Mouse (Mus musculus) midbrain, embryonic 14.5 days (tissue): Measurements from ENCODE around the gene Cers3. TPM values are rescaled to one million over a fixed set of nuclear protein-coding genes. Genes with fewer than 3 reads are reported as not detected.

Experiments used
- ATAC-seq: fragments of 200-750 bp; cut with Nextera tagmentation; 2 replicates; pipeline ENCODE4 v1.8.0; 2017; ENCODE audit warnings: moderate number of reproducible peaks, moderate library complexity; ENCODE audit not compliant: low FRiP score, low TSS enrichment
- DNase-seq: peaks from one replicate; pipeline ENCODE4 v3.0.0-alpha.2; 2015
- H3K27ac ChIP-seq: fragments of 300-500 bp; sonication (generic); replicated peaks from 2 replicates; pipeline ENCODE4 v1.5.1; 2014; ENCODE audit warnings: mild to moderate bottlenecking, low read depth, low read length, moderate library complexity
- H3K27me3 ChIP-seq: fragments of 300-500 bp; sonication (generic); 2 replicates; pipeline ENCODE4 v1.6.1; 2014; ENCODE audit warnings: low read length, control low read depth, mixed read lengths; ENCODE audit not compliant: control insufficient read depth, insufficient read depth
- H3K36me3 ChIP-seq: fragments of 300-500 bp; sonication (generic); 2 replicates; pipeline ENCODE4 v1.6.1; 2014; ENCODE audit warnings: low read length, control low read depth; ENCODE audit not compliant: control insufficient read depth, insufficient read depth
- H3K4me1 ChIP-seq: fragments of 300-500 bp; sonication (generic); 2 replicates; pipeline ENCODE4 v1.6.1; 2014; ENCODE audit warnings: mild to moderate bottlenecking, antibody characterized with exemption, low read length, control low read depth; ENCODE audit not compliant: control insufficient read depth, insufficient read depth
- H3K4me2 ChIP-seq: fragments of 300-500 bp; sonication (generic); 2 replicates; pipeline ENCODE4 v1.6.1; 2014; ENCODE audit warnings: mild to moderate bottlenecking, low read length, moderate library complexity
- H3K4me3 ChIP-seq: fragments of 300-500 bp; sonication (generic); replicated peaks from 2 replicates; pipeline ENCODE4 v1.5.1; 2014; ENCODE audit warnings: low read depth, low read length
- H3K9ac ChIP-seq: fragments of 300-500 bp; sonication (generic); replicated peaks from 2 replicates; pipeline ENCODE4 v1.6.1; 2014; ENCODE audit warnings: mild to moderate bottlenecking, low read length, moderate library complexity
- H3K9me3 ChIP-seq: fragments of 300-500 bp; sonication (generic); 2 replicates; pipeline ENCODE4 v1.6.1; 2016; ENCODE audit warnings: low read length, control low read depth, mixed read lengths; ENCODE audit not compliant: control insufficient read depth
- WGBS: fragments of 180-500 bp; shearing (Covaris S2); extraction: QIAGEN DNeasy Blood & Tissue Kit; methylation state at CpG from one replicate; pipeline ENCODE4 v1.1.7; 2014; 5-methylcytosine and 5-hydroxymethylcytosine counted together
- polyA plus RNA-seq: library from polyadenylated mRNA; unstranded; fragments of >200 nt; fragmentation: Nextera tagmentation; extraction: Ambion mirVana; gene quantifications from 2 replicates; pipeline ENCODE4 v1.2.1, GENCODE M21; 2014

Gene Cers3
- polyA plus RNA-seq, result 0.50 and 0.55 TPM in 2 replicates

DNA sequence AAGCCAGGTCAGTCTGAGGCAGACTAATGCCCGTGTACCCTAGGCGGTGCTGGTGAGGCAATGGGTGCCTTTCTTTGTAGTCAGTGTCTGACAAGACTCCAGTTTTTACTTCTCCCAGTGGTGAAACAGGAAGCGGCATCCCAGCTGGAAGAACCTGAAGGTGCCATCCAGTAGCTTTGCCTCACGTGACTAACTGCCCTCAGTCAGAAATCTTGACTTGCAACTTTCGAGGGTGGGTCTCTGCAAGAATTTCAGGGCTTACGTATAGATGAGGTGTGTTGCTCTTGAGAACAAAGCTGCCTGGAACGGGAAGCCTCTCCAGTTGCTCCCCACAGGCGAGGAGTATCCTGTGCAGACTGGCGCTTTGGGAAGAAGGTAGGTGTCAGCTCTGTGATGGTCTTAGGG, at the start of gene Cers3:
Cers3 (plus strand) TSS at position 128 of the 405 bp plus-strand sequence.
- H3K9me3 ChIP-seq, result no peaks in the 10 kb centered on the region
- no peak within 1 kb of the TSS for H3K9ac ChIP-seq
- no peaks in the 10 kb centered on the region for H3K4me1 ChIP-seq
- 80% methylated on average over 9 of the region's 9 CpGs for WGBS
- H3K4me2 ChIP-seq, result no peak within 1 kb of the TSS
- H3K27me3 ChIP-seq, result no peaks in the 10 kb centered on the region
- no peak for ATAC-seq
- no peaks in the 10 kb centered on the region for H3K36me3 ChIP-seq
- DNase-seq, result no peak
- H3K27ac ChIP-seq, result no peak within 1 kb of the TSS
- no peak within 1 kb of the TSS for H3K4me3 ChIP-seq

DNA sequence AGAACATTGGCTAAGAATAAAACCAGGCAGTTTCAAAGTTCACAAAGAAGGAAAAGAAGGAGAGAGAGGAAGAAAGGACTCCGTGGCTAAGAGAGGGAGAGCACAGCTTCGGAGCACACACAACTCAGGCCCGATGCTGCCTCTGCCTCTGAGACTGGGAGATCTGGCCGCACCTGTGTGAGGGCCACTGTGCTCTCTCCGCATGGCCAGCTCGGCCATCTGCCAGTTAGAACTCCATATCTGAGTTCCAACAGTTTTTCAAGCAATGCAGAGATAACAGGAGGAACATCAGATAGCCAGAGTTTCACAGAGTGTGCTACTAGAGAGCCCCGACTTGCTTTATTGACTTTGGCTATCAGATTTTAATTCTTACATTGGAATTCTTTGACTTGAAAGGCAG, 48.8 kb upstream of the Cers3 start:
- Histone ChIP-seq H3K4me3 (no peak overlapping the region), H3K27ac (no peak overlapping the region), H3K4me1 (peaks cover 4% of the 10 kb centered on the region; the same call in 1 of the 2 replicates), H3K9me3 (no peaks in the 10 kb centered on the region), H3K4me2 (no peak overlapping the region), H3K36me3 (peaks cover 18% of the 10 kb centered on the region; the same call in 1 of the 2 replicates), H3K9ac (no peak overlapping the region), H3K27me3 (no peaks in the 10 kb centered on the region)
- DNase-seq (no peak), ATAC-seq (no peak)
- WGBS, result 72% methylated on average over 7 of the region's 7 CpGs

DNA sequence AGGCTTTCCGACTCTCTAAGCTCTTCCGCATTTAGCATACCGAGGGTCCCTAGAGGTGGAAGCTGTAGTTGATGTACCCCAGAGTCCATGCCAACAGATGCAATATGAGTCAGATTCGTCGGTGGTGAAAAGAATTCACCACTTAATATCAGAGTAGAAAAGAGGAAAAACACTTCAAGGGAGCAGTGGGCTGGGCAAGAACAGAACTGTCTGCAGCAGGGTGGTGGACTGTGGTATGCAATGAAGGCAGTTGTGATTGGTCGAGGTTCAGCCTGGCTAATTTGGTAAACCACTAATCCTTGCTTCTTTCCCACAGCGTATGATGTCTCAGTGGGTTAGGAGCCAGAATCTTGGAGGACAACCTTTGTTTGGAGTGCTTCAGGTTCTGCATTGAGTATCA, 40.6 kb upstream of the Cers3 start:
- Histone ChIP-seq H3K27ac (no peak overlapping the region), H3K4me1 (no peaks in the 10 kb centered on the region), H3K27me3 (no peaks in the 10 kb centered on the region), H3K4me2 (no peak overlapping the region), H3K9me3 (no peaks in the 10 kb centered on the region), H3K9ac (no peak overlapping the region), H3K4me3 (no peak overlapping the region), H3K36me3 (peaks cover 32% of the 10 kb centered on the region)
- 95% methylated on average over 7 of the region's 7 CpGs for WGBS
- no peak for ATAC-seq
- DNase-seq, result no peak

DNA sequence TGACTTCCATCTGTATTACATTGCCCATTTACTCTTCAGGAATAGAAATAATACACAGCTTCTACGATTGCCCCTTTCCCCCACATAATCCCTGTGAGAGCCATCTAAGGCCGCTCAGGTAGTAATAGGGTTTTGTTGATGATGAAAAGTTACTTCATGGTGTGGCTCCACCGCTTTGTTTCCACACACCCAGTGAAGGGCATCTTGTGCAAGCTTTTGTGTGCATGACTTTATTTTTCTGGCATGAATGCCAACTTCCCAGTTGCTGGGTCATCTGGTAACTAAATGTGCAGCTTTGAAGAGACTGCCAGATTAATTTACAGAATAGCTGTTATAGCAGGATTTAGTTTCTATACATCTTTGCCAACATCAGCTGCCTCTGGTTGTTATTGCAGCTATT, 38.7 kb upstream of the Cers3 start:
- Histone ChIP-seq H3K4me2 (no peak overlapping the region), H3K9me3 (no peaks in the 10 kb centered on the region), H3K36me3 (peaks cover 36% of the 10 kb centered on the region), H3K9ac (no peak overlapping the region), H3K27ac (no peak overlapping the region), H3K4me3 (no peak overlapping the region), H3K4me1 (no peaks in the 10 kb centered on the region), H3K27me3 (no peaks in the 10 kb centered on the region)
- 93% methylated on average over 3 of the region's 3 CpGs for WGBS
- DNase-seq (no peak), ATAC-seq (no peak)

DNA sequence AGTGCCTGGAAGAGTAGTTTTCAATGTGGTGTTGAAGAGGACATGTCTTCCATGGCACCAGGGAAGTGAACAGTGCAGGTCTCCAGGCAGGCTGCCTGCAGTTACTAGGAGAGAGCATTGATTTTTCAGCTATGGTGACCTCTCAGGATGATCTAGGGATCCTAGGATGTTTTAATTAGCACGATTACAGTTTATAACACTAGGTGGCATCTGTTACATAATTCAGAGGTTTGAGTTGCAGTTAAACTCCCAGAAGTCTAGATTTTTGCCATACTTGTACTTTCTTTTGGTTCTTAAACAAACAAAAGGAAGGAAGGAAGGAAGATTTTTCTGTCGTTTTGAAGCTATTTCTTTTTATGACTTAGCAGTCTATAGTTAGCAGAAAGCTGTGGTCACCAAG, 32.1 kb upstream of the Cers3 start:
- Histone ChIP-seq H3K4me2 (no peak overlapping the region), H3K9ac (no peak overlapping the region), H3K4me3 (no peak overlapping the region), H3K9me3 (no peaks in the 10 kb centered on the region), H3K36me3 (peaks cover 63% of the 10 kb centered on the region), H3K27me3 (no peaks in the 10 kb centered on the region), H3K27ac (no peak overlapping the region), H3K4me1 (no peaks in the 10 kb centered on the region)
- WGBS, result 61% methylated on average over 2 of the region's 2 CpGs
- peak; percentile 41 for DNase-seq
- no peak for ATAC-seq

DNA sequence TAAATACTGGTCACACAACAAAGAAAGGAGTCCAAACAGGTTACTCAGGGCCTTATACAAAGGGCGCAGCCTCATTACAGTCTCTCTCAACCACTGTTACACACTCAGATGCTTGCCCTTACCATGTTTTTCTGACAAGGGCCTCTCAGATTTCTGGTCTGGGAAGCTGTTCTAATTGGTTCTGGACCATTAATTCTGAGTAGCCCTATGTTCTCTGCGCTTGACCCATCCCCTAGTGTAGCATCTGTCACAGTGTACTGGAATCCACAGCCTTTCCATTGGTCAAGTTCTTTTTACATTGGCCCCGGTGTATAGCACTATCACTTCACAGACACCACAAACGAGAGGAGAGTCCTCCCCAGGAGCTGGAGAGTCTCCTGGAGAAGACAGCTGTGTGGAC, 18.8 kb upstream of the Cers3 start:
- Histone ChIP-seq H3K27me3 (no peaks in the 10 kb centered on the region), H3K36me3 (peaks cover 10% of the 10 kb centered on the region; the same call in 1 of the 2 replicates), H3K4me2 (no peak overlapping the region), H3K9me3 (no peaks in the 10 kb centered on the region), H3K9ac (no peak overlapping the region), H3K4me3 (no peak overlapping the region), H3K27ac (no peak overlapping the region), H3K4me1 (no peaks in the 10 kb centered on the region)
- 90% methylated on average over 4 of the region's 4 CpGs for WGBS
- DNase-seq, result no peak
- ATAC-seq, result no peak

DNA sequence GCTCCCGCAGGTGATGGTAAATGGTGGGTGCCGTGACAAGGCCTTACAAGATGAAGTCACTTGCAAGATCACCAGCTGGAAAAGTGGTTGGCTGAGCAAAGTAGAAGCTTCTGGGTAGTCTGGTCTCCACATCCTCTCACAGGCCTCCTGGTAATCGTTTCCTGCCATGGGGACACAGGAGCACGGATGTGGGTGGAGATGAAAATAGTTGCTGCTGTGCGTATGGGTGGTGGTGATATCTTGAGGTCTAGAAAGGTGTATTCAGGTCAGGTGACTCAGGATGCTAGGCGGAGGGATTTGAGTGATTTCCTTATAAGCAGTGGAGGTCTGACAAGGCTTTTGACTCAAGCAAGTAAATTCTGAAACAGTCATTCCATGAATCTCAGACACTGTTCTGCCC, 18.4 kb upstream of the Cers3 start:
- WGBS, result 95% methylated on average over 6 of the region's 6 CpGs
- H3K4me1 ChIP-seq, result no peaks in the 10 kb centered on the region
- DNase-seq (no peak), ATAC-seq (no peak)
- no peak overlapping the region for H3K27ac ChIP-seq
- peaks cover 10% of the 10 kb centered on the region; the same call in 1 of the 2 replicates for H3K36me3 ChIP-seq
- H3K4me3 ChIP-seq, result no peak overlapping the region
- H3K9ac ChIP-seq, result no peak overlapping the region
- H3K4me2 ChIP-seq, result no peak overlapping the region
- H3K9me3 ChIP-seq, result no peaks in the 10 kb centered on the region
- H3K27me3 ChIP-seq, result no peaks in the 10 kb centered on the region

DNA sequence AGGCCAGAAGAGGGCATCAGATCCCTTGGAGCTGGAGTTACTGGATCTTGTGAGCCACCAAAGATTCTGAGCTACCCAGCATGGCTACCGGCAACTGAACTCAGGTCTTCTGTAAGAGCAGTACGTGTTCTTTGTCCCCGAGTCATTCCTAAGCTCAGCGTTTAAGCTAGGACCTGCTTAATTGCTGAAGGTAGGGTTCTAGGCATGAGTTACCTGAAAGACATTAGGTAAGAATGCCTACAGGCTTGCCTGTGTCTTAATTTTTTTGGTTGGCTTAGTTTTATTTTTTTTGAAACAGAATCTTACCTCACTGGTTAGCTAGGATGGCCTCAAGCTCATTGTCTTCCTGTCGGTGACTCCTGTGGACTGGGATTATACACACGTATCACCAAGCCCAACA, 15.2 kb upstream of the Cers3 start:
- Histone ChIP-seq H3K4me1 (no peaks in the 10 kb centered on the region), H3K4me2 (no peak overlapping the region), H3K4me3 (no peak overlapping the region), H3K27me3 (no peaks in the 10 kb centered on the region), H3K9me3 (no peaks in the 10 kb centered on the region), H3K27ac (no peak overlapping the region), H3K9ac (no peak overlapping the region), H3K36me3 (no peaks in the 10 kb centered on the region)
- 91% methylated on average over 6 of the region's 6 CpGs for WGBS
- ATAC-seq (no peak), DNase-seq (no peak)

DNA sequence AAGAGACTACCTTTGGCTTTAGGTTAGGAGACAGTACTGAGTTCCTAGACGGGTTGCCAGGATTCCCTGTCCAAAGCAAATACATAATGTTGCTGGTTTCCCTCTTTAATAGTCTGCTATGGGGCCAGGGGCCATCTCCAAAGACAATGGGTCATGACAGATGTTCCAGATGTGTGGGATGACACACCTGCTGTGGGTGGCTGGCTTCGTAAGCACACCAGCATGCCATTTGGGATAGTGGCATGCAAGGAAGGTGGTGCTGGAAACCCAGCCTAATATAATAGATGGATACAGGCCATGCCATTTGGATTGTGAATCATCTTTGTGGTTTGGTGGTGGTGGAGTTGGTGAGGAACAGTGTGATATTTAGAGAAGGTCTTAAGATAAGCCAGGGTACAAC, 14.1 kb upstream of the Cers3 start:
- Histone ChIP-seq H3K4me1 (no peaks in the 10 kb centered on the region), H3K27me3 (no peaks in the 10 kb centered on the region), H3K36me3 (no peaks in the 10 kb centered on the region), H3K9me3 (no peaks in the 10 kb centered on the region), H3K9ac (no peak overlapping the region), H3K27ac (no peak overlapping the region), H3K4me2 (no peak overlapping the region), H3K4me3 (no peak overlapping the region)
- ATAC-seq, result no peak
- no peak for DNase-seq
- 84% methylated on average over 2 of the region's 2 CpGs for WGBS
